Mouse (Mus musculus) heart, embryonic 12.5 days (tissue): ENCODE data around the gene Cd83. TPM values are rescaled to one million over a fixed set of nuclear protein-coding genes. Genes with fewer than 3 reads are reported as not detected.

Experiments
- ATAC-seq: fragments of 200-750 bp; cut with Nextera tagmentation; 2 replicates; pipeline ENCODE4 v1.8.0; 2017; ENCODE audit warnings: moderate TSS enrichment, moderate library complexity; ENCODE audit not compliant: insufficient number of reproducible peaks, low FRiP score
- H3K27ac ChIP-seq: fragments of 300-500 bp; sonication (generic); 2 replicates; pipeline ENCODE4 v1.5.1; 2016; ENCODE audit warnings: mild to moderate bottlenecking, moderate library complexity; ENCODE audit not compliant: poor library complexity, severe bottlenecking
- H3K27me3 ChIP-seq: fragments of 300-500 bp; sonication (generic); replicated peaks from 2 replicates; pipeline ENCODE4 v1.6.1; 2016; ENCODE audit warnings: mild to moderate bottlenecking, moderate library complexity
- H3K36me3 ChIP-seq: fragments of 300-500 bp; sonication (generic); 2 replicates; pipeline ENCODE4 v1.6.1; 2016; ENCODE audit warnings: mild to moderate bottlenecking, moderate library complexity
- H3K4me1 ChIP-seq: fragments of 300-500 bp; sonication (generic); replicated peaks from 2 replicates; pipeline ENCODE4 v1.6.1; 2016; ENCODE audit warnings: mild to moderate bottlenecking
- H3K4me2 ChIP-seq: fragments of 300-500 bp; sonication (generic); 2 replicates; pipeline ENCODE4 v1.6.1; 2016; ENCODE audit warnings: mild to moderate bottlenecking, moderate library complexity
- H3K4me3 ChIP-seq: fragments of 300-500 bp; sonication (generic); 2 replicates; pipeline ENCODE4 v1.5.1; 2016; ENCODE audit warnings: mild to moderate bottlenecking
- H3K9ac ChIP-seq: fragments of 300-500 bp; sonication (generic); 2 replicates; pipeline ENCODE4 v1.6.1; 2016; ENCODE audit warnings: mild to moderate bottlenecking, moderate library complexity
- H3K9me3 ChIP-seq: fragments of 300-500 bp; sonication (generic); replicated peaks from 2 replicates; pipeline ENCODE4 v1.6.1; 2016; ENCODE audit warnings: mild to moderate bottlenecking, moderate library complexity
- WGBS: fragments of 180-500 bp; shearing (Covaris S2); methylation state at CpG from one replicate; pipeline ENCODE4 v1.1.7; 2016; 5-methylcytosine and 5-hydroxymethylcytosine counted together
- polyA plus RNA-seq: library from polyadenylated mRNA; unstranded; fragments of >200 nt; fragmentation: Nextera tagmentation; extraction: Ambion mirVana; gene quantifications from 2 replicates; pipeline ENCODE4 v1.2.1, GENCODE M21; 2016

The Cd83 gene
- polyA plus RNA-seq, 1 experiment from 2014 or later = 1.4 TPM

- Histone ChIP-seq H3K36me3 (no peaks in the 10 kb centered on the region), H3K4me2 (no peak overlapping the region), H3K4me3 (no peak overlapping the region), H3K9ac (no peak overlapping the region), H3K9me3 (peaks cover 5% of the 10 kb centered on the region; the same call in 1 of the 2 replicates), H3K4me1 (no peaks in the 10 kb centered on the region; the same call in 1 of the 2 replicates), H3K27ac (no peak overlapping the region), H3K27me3 (no peaks in the 10 kb centered on the region)
- 68% methylated on average over 12 of the region's 12 CpGs for WGBS
- no peak for ATAC-seq
Measured at GRCm38 (mm10) chr13:43761156-43761855, 23.3 kb upstream of the Cd83 start.

DNA sequence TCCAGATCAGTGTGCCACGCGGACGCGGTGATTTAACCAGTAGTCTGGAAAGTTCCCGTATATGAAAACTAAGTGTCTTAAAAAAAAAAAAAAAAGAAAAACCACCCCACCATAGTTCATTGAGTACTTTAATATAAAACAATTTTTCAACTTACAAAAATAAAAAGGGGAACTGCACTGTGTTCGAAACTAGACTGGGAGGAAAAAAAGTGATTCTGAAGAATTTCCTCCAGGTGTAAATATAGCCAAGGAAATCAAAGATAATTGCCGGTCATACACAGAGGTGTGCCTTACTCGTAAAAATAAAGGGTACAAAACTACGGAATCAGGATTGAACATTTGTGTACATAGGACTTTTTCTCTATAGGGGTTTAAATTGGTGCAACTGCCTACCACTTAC, 21.7 kb upstream of the Cd83 start:
- no peak overlapping the region for H3K4me3 ChIP-seq
- H3K4me2 ChIP-seq = no peak overlapping the region
- peaks cover 2% of the 10 kb centered on the region for H3K4me1 ChIP-seq
- H3K9me3 ChIP-seq = peaks cover 5% of the 10 kb centered on the region; the same call in 1 of the 2 replicates
- no peaks in the 10 kb centered on the region for H3K36me3 ChIP-seq
- no peak for ATAC-seq
- no peak overlapping the region for H3K9ac ChIP-seq
- no peak overlapping the region for H3K27ac ChIP-seq
- no peaks in the 10 kb centered on the region for H3K27me3 ChIP-seq
- WGBS = 88% methylated on average over 9 of the region's 9 CpGs

- 90% methylated on average over 12 of the region's 12 CpGs for WGBS
- Histone ChIP-seq H3K9ac (no peak overlapping the region), H3K36me3 (no peaks in the 10 kb centered on the region), H3K27me3 (no peaks in the 10 kb centered on the region), H3K4me2 (no peak overlapping the region), H3K4me3 (no peak overlapping the region), H3K27ac (no peak overlapping the region), H3K9me3 (peaks cover 5% of the 10 kb centered on the region; the same call in 1 of the 2 replicates), H3K4me1 (peaks cover 5% of the 10 kb centered on the region)
- ATAC-seq = no peak
Measured at GRCm38 (mm10) chr13:43763301-43763994, 21.1 kb upstream of the Cd83 start.

DNA sequence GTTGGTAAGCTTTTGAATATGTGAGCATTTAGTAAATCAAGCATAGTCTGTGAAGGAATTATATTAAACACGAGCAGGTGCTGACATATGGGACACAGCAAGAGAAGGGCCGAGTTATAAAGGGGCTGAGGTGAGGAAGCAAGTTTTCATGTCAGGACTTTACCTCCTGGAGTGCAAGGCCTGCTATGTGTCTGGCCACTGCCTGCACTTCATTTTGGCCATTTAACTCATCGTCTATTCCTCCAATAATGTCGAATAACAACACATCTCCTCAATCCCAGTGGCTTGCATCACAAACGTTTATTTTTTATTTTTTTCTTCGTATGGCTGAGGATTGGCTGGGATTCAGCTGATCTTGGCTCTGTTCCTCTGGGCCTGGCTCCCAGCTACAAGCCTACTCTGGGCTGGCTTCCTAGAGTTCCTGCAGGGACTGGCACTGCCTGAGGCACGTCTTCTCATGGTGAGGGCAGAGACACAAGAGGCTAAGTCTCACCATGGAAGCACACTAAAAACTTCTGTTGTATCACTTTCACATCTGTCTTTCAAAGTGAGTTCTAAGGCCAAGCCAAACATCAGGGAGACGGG, 20.5 kb upstream of the Cd83 start:
- 62% methylated on average over 8 of the region's 8 CpGs for WGBS
- ATAC-seq = no peak
- no peak overlapping the region for H3K27ac ChIP-seq
- H3K27me3 ChIP-seq = no peaks in the 10 kb centered on the region
- H3K9me3 ChIP-seq = peaks cover 2% of the 10 kb centered on the region; the same call in 1 of the 2 replicates
- no peak overlapping the region for H3K4me2 ChIP-seq
- peaks cover 5% of the 10 kb centered on the region for H3K4me1 ChIP-seq
- no peak overlapping the region for H3K4me3 ChIP-seq
- H3K36me3 ChIP-seq = no peaks in the 10 kb centered on the region
- H3K9ac ChIP-seq = no peak overlapping the region

DNA sequence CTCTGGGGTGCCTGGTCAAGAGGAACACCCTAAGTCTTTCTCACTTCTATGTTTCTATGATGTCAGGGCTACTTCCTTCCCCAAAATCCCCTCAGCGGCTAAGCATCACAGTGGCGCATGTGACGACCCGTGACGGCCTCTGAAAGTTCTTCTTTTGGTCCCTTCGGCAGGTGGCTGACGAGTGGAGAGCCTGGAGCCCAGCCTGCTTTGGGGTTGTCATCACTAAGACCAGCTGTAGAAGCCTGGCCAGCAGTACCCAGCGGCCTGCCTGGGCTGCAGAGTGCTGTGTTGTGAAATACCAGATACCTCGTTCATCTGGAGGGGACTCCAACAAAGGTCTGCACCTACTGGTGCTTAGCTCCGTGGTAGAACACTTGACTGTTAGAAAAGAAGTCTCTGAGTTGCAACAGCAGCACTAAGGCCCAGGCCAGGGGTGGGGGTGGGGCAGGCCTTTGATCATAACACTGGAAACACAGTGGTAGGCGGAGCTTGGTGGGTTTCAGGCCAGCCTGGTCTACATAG, 19.2 kb upstream of the Cd83 start:
- Histone ChIP-seq H3K27ac (no peak overlapping the region), H3K4me2 (no peak overlapping the region), H3K4me1 (peaks cover 5% of the 10 kb centered on the region), H3K4me3 (no peak overlapping the region), H3K36me3 (no peaks in the 10 kb centered on the region), H3K9me3 (no peaks in the 10 kb centered on the region), H3K9ac (no peak overlapping the region), H3K27me3 (no peaks in the 10 kb centered on the region)
- no peak for ATAC-seq
- 63% methylated on average over 11 of the region's 11 CpGs for WGBS

DNA sequence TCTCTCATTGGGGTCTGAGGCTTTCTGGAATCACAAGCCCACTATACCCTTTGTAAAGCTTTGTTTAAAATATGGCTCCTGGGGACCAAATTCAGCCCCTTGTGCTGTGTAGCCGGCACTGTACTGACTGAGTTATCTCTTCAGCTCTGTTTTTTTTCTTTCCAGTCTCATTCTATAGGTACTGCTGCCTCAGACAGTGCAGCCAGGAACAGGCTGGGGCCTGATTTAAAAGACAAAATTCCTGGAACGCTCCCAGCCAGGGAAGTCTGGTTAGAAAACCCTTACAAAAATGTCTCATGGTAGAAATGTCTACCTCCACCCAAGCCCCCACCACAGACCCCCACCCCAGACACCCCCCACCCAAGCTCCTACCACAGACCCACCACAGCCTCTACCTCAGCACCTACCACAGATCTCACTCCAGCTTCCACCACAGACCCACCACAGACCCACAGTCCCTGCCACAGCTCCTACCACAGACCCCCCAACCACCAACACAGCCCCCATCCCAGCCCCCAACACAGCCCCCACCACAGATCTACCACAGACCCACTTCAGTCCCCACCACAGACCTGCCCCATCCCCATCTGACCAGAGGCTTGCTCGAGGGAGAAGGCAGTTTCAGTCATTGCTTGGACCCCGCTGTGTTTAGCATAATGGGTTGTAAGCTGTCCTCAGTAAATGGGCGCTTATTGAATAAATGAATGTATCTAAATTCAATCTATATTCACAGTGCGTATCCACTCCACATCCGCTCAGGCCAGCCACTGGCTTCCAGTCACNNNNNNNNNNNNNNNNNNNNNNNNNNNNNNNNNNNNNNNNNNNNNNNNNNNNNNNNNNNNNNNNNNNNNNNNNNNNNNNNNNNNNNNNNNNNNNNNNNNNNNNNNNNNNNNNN, 17.5 kb upstream of the Cd83 start:
- 73% methylated on average over 7 of the region's 7 CpGs for WGBS
- Histone ChIP-seq H3K4me2 (no peak overlapping the region), H3K36me3 (no peaks in the 10 kb centered on the region), H3K9ac (no peak overlapping the region), H3K9me3 (no peaks in the 10 kb centered on the region), H3K27ac (no peak overlapping the region), H3K27me3 (no peaks in the 10 kb centered on the region), H3K4me1 (peaks cover 5% of the 10 kb centered on the region), H3K4me3 (no peak overlapping the region)
- no peak for ATAC-seq

DNA sequence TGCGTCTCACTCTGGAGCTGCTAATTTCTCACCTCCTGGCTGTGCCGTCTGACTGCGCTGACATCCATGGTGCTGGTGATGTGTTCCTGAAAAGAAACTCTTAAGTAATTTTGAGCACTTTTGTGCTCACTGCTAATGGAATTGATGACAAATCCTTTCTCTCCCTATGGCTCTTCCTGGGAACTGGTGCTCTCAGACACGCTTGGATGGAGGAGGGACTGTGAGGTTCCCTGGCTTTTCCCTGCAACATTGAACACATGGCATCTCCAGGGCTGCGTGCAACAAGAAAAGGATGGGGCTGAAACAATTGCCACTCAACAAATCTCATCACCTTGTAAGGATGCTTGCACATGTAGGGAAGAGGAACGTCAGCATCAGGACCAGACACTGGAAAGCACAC, 11.6 kb upstream of the Cd83 start:
- H3K27ac ChIP-seq = no peak overlapping the region
- no peaks in the 10 kb centered on the region for H3K36me3 ChIP-seq
- H3K4me2 ChIP-seq = no peak overlapping the region
- H3K9me3 ChIP-seq = no peaks in the 10 kb centered on the region
- WGBS = 79% methylated on average over 6 of the region's 6 CpGs
- no peak overlapping the region for H3K4me3 ChIP-seq
- no peaks in the 10 kb centered on the region for H3K27me3 ChIP-seq
- H3K4me1 ChIP-seq = peaks cover 26% of the 10 kb centered on the region
- no peak overlapping the region for H3K9ac ChIP-seq
- ATAC-seq = no peak

GRCm38 (mm10) chr13:43773965-43774566, 10.5 kb upstream of the Cd83 start:
- Histone ChIP-seq H3K9ac (no peak overlapping the region), H3K27ac (no peak overlapping the region), H3K4me2 (no peak overlapping the region), H3K4me1 (peaks cover 24% of the 10 kb centered on the region), H3K4me3 (no peak overlapping the region), H3K36me3 (no peaks in the 10 kb centered on the region), H3K9me3 (no peaks in the 10 kb centered on the region), H3K27me3 (no peaks in the 10 kb centered on the region)
- no peak for ATAC-seq
- 60% methylated on average over 15 of the region's 15 CpGs for WGBS

DNA sequence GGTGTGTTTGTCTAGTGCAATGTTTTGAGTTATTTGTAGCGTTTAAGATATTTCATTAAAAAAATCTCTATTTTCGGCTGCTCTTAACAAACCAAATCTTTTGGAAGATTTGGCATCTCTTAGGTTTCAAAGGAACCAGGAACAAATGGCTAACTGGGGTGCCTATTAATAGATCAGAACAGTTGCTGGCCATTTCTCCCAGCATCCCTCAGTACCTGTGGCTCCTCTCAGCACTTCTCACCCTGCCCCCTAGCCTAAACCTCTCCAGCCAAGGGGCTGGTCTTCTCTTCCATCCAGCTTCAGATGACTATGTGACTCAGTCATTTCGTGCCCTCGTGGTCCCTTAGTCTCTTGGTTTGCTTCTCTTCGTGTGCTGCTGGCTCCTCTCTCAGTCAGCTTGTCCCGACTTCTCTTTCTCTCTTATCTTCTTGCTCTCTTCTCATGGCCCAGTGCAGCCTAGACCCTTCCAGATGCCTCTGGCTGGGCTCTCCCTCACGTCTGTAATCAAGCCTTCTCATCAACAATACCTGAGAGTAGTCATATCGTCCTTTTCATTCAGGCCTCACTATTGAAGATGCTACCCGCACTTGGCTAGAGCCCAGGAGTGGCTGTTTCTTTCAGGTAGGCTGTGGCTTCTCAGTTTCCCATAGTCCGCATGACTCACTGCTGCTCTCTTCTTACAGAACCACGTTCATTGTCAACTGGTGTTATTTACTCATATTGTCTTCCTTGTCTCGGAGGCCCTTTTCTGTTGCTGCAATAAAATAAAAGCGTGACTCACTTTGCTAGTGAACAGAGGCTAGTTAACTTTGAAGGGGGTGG, 9.8 kb upstream of the Cd83 start:
- no peak overlapping the region for H3K4me2 ChIP-seq
- no peaks in the 10 kb centered on the region for H3K9me3 ChIP-seq
- H3K36me3 ChIP-seq = no peaks in the 10 kb centered on the region
- no peak overlapping the region for H3K9ac ChIP-seq
- ATAC-seq = no peak
- no peak overlapping the region for H3K27ac ChIP-seq
- 61% methylated on average over 13 of the region's 13 CpGs for WGBS
- no peaks in the 10 kb centered on the region for H3K27me3 ChIP-seq
- no peak overlapping the region for H3K4me3 ChIP-seq
- peaks cover 24% of the 10 kb centered on the region for H3K4me1 ChIP-seq

GRCm38 (mm10) chr13:43775427-43775733, 9.2 kb upstream of the Cd83 start:
- ATAC-seq = no peak
- H3K36me3 ChIP-seq = no peaks in the 10 kb centered on the region
- H3K9me3 ChIP-seq = no peaks in the 10 kb centered on the region
- 83% methylated on average over 2 of the region's 2 CpGs for WGBS
- H3K4me2 ChIP-seq = no peak overlapping the region
- no peak overlapping the region for H3K4me3 ChIP-seq
- no peak overlapping the region for H3K27ac ChIP-seq
- peaks cover 24% of the 10 kb centered on the region for H3K4me1 ChIP-seq
- no peak overlapping the region for H3K9ac ChIP-seq
- no peaks in the 10 kb centered on the region for H3K27me3 ChIP-seq
